8 mouse cellular contexts compared by ENCODE assay signal in genomic region chr11:88098787-88099598, GRCm38 (mm10). TPM values are rescaled to one million over a fixed set of nuclear protein-coding genes. Genes with fewer than 3 reads are reported as not detected.
DNase-seq lines count a peak whose midpoint lies in the region; ATAC-seq lines count a peak whose summit lies in the region.

No protein-coding gene starts in this region.

- H3K27me3 ChIP-seq in embryonic facial prominence, embryonic 12.5 days = 0 out of 2 replicates have a peak, but pooled peaks cover 9% of the 10 kb centered on the region
- H3K27me3 ChIP-seq in heart, embryonic 12.5 days (replicated peaks) = no peaks in the 10 kb centered on the region
- H3K27me3 ChIP-seq in kidney, embryonic 16.5 days (ENCODE audit: insufficient read depth, low read length) = 0 out of 2 replicates have a peak, but pooled peaks cover 3% of the 10 kb centered on the region
- H3K27me3 ChIP-seq in liver, embryonic 12.5 days (replicated peaks) = peaks cover 80% of the 10 kb centered on the region
- H3K27me3 ChIP-seq in splenic B cell, adult 2 months (ENCODE audit: control insufficient read depth, insufficient read depth, low read length, poor library complexity, severe bottlenecking) = no peaks in the 10 kb centered on the region

- H3K4me1 ChIP-seq in embryonic facial prominence, embryonic 12.5 days = peaks cover 27% of the 10 kb centered on the region
- peaks cover 46% of the 10 kb centered on the region for H3K4me1 ChIP-seq in heart, embryonic 12.5 days (replicated peaks)
- H3K4me1 ChIP-seq in kidney, embryonic 16.5 days (ENCODE audit: insufficient read depth, low read length) = peaks cover 32% of the 10 kb centered on the region
- peaks cover 28% of the 10 kb centered on the region for H3K4me1 ChIP-seq in liver, embryonic 12.5 days

- peak; percentile 58 for DNase-seq in 3T3-L1 (ENCODE audit: low read depth, low spot score)
- DNase-seq in adrenal gland, adult 8-10 months = peak; percentile 66
- DNase-seq in naive thymus-derived CD4-positive, alpha-beta T cell, adult 2 months (ENCODE audit: low read depth) = peak; percentile 83
- DNase-seq in splenic B cell, adult 2 months (ENCODE audit: low read depth, low spot score) = peak; percentile 80

- peak overlapping the region; percentile 96 for H3K9ac ChIP-seq in embryonic facial prominence, embryonic 12.5 days
- H3K9ac ChIP-seq in heart, embryonic 12.5 days = peak overlapping the region; percentile 95
- peak overlapping the region; percentile 97 for H3K9ac ChIP-seq in kidney, embryonic 16.5 days (replicated peaks; ENCODE audit: low read length)
- H3K9ac ChIP-seq in liver, embryonic 12.5 days = peak overlapping the region; percentile 69

- no peaks in the 10 kb centered on the region for H3K9me3 ChIP-seq in embryonic facial prominence, embryonic 12.5 days
- H3K9me3 ChIP-seq in heart, embryonic 12.5 days (replicated peaks) = no peaks in the 10 kb centered on the region
- H3K9me3 ChIP-seq in kidney, embryonic 16.5 days (ENCODE audit: low read length) = no peaks in the 10 kb centered on the region
- no peaks in the 10 kb centered on the region for H3K9me3 ChIP-seq in liver, embryonic 12.5 days (replicated peaks)

- peak overlapping the region; percentile 77 for H3K4me2 ChIP-seq in embryonic facial prominence, embryonic 12.5 days (replicated peaks)
- peak overlapping the region; percentile 90 for H3K4me2 ChIP-seq in heart, embryonic 12.5 days
- H3K4me2 ChIP-seq in kidney, embryonic 16.5 days (replicated peaks; ENCODE audit: low read depth, low read length) = peak overlapping the region; percentile 70
- peak overlapping the region; percentile 79 for H3K4me2 ChIP-seq in liver, embryonic 12.5 days

- peak overlapping the region; percentile 87 for H3K27ac ChIP-seq in embryonic facial prominence, embryonic 12.5 days
- H3K27ac ChIP-seq in heart, embryonic 12.5 days (ENCODE audit: poor library complexity, severe bottlenecking) = peak overlapping the region; percentile 93
- H3K27ac ChIP-seq in kidney, embryonic 16.5 days (ENCODE audit: low read length) = peak overlapping the region; percentile 96
- peak overlapping the region; percentile 69 for H3K27ac ChIP-seq in liver, embryonic 12.5 days

- under 1% methylated on average over 82 of the region's 95 CpGs for WGBS in embryonic facial prominence, embryonic 12.5 days
- WGBS in heart, embryonic 12.5 days = under 1% methylated on average over 91 of the region's 95 CpGs
- under 1% methylated on average over 65 of the region's 95 CpGs for WGBS in kidney, embryonic 16.5 days
- under 1% methylated on average over 63 of the region's 95 CpGs for whole genome bisulfite sequencing in liver, embryonic 12.5 days (ENCODE audit: insufficient replicate concordance)

- ATAC-seq in embryonic facial prominence, embryonic 12.5 days (ENCODE audit: insufficient number of reproducible peaks, insufficient read depth, low FRiP score, low TSS enrichment) = peak; percentile 65; the same call in 1 of the 2 replicates
- ATAC-seq in heart, embryonic 12.5 days (ENCODE audit: insufficient number of reproducible peaks, low FRiP score) = peak; percentile 67
- peak; percentile 53 for ATAC-seq in kidney, embryonic 16.5 days (ENCODE audit: low FRiP score, low TSS enrichment)
- 0 out of 2 replicates have a peak, but pooled peaks have one; percentile 30 for ATAC-seq in liver, embryonic 12.5 days

- no peaks in the 10 kb centered on the region for H3K36me3 ChIP-seq in embryonic facial prominence, embryonic 12.5 days
- H3K36me3 ChIP-seq in heart, embryonic 12.5 days = no peaks in the 10 kb centered on the region
- H3K36me3 ChIP-seq in kidney, embryonic 16.5 days (ENCODE audit: insufficient read depth, low read length) = no peaks in the 10 kb centered on the region
- H3K36me3 ChIP-seq in liver, embryonic 12.5 days = no peaks in the 10 kb centered on the region
- H3K36me3 ChIP-seq in splenic B cell, adult 2 months (ENCODE audit: control insufficient read depth, insufficient read depth, low read length, poor library complexity, severe bottlenecking) = no peaks in the 10 kb centered on the region

- peak overlapping the region; percentile 74 for H3K4me3 ChIP-seq in embryonic facial prominence, embryonic 12.5 days
- peak overlapping the region; percentile 80 for H3K4me3 ChIP-seq in heart, embryonic 12.5 days
- peak overlapping the region; percentile 74 for H3K4me3 ChIP-seq in kidney, embryonic 16.5 days (ENCODE audit: low read length)
- H3K4me3 ChIP-seq in liver, embryonic 12.5 days = peak overlapping the region; percentile 63

RNA-seq across cellular contexts. Expression of gene Cuedc1, which starts 1.1 kb away (rescaled TPM):
- total RNA-seq in adrenal gland, adult 8-10 months (2022) = 100 to 1,000 TPM in 2 of 4 experiments, 10 to 100 TPM in 2; 46.1 to 114 (median 84.3) TPM
- polyA plus RNA-seq in embryonic facial prominence, embryonic 12.5 days (2016; fragmentation: Nextera tagmentation; extraction: Ambion mirVana) = 36.4 and 42.0 TPM in 2 replicates
- 20.7 and 22.9 TPM in 2 replicates for polyA plus RNA-seq in heart, embryonic 12.5 days (2016; fragmentation: Nextera tagmentation; extraction: Ambion mirVana)
- polyA plus RNA-seq in kidney, embryonic 16.5 days (2015; fragmentation: Nextera tagmentation; extraction: Ambion mirVana) = 14.6 and 14.7 TPM in 2 replicates
- 3.4 and 4.6 TPM in 2 replicates for polyA plus RNA-seq in liver, embryonic 12.5 days (2016; fragmentation: Nextera tagmentation; extraction: Ambion mirVana)

RNA-seq across cellular contexts. Expression of gene Vezf1, which starts 30.9 kb away (rescaled TPM):
- total RNA-seq in adrenal gland, adult 8-10 months (2022) = 10 to 100 TPM; 42.1 to 71.0 (median 59.4) TPM
- polyA plus RNA-seq in embryonic facial prominence, embryonic 12.5 days (2016; fragmentation: Nextera tagmentation; extraction: Ambion mirVana) = 59.0 and 59.8 TPM in 2 replicates
- 27.3 and 29.3 TPM in 2 replicates for polyA plus RNA-seq in heart, embryonic 12.5 days (2016; fragmentation: Nextera tagmentation; extraction: Ambion mirVana)
- polyA plus RNA-seq in kidney, embryonic 16.5 days (2015; fragmentation: Nextera tagmentation; extraction: Ambion mirVana) = 40.2 and 44.3 TPM in 2 replicates
- polyA plus RNA-seq in liver, embryonic 12.5 days (2016; fragmentation: Nextera tagmentation; extraction: Ambion mirVana) = 14.6 TPM in 2 replicates

RNA-seq across cellular contexts. Expression of gene Srsf1, which starts 51.8 kb away (rescaled TPM):
- 100 to 1,000 TPM; 230 to 311 (median 252) TPM for total RNA-seq in adrenal gland, adult 8-10 months (2022)
- polyA plus RNA-seq in embryonic facial prominence, embryonic 12.5 days (2016; fragmentation: Nextera tagmentation; extraction: Ambion mirVana) = 477 and 513 TPM in 2 replicates
- polyA plus RNA-seq in heart, embryonic 12.5 days (2016; fragmentation: Nextera tagmentation; extraction: Ambion mirVana) = 254 and 260 TPM in 2 replicates
- 283 and 306 TPM in 2 replicates for polyA plus RNA-seq in kidney, embryonic 16.5 days (2015; fragmentation: Nextera tagmentation; extraction: Ambion mirVana)
- polyA plus RNA-seq in liver, embryonic 12.5 days (2016; fragmentation: Nextera tagmentation; extraction: Ambion mirVana) = 272 and 273 TPM in 2 replicates

Comparison
In these comparisons a context has a peak if more than half of its experiments do, and no peak if none do; other contexts are left out.
1. Peak in every context shown above with its lines: DNase-seq, ATAC-seq, H3K4me3 ChIP-seq and H3K27ac ChIP-seq.